Mouse (Mus musculus): ENCODE measurements around the gene Tatdn3.

Gene Tatdn3

DNA sequence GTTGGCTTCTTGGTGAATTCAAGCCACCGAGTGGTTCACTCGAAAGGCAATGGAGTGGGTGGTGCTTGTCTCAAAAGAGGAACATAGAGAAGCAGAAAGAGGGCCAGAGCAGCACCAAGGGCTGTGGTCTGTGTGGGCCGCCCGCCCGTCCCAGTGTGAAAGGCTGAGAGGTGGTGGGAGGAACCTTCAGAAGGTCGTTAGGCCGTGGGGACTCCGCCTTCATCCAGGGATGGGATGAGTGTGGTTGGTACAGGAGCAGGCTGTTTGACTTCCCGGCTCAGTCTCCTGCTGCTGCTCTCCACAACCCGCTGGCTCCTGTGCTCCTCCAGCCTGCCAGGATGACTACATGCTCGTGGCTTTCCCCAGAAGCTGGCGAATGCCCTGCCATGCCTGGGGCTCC, 22.9 kb upstream of the Tatdn3 start:
- in situ Hi-C loops (cut with MboI; ENCODE audit: low pct_unique_long_range_greater_than_20kb in 1 of 2, low sequenced_read_pairs in 2 of 2, unreplicated experiment in 1 of 2): loop anchor here in 1 of 2 experiments (25.0 kb wide), 1 partner anchor 202 kb away; no protein-coding TSS in a partner anchor

DNA sequence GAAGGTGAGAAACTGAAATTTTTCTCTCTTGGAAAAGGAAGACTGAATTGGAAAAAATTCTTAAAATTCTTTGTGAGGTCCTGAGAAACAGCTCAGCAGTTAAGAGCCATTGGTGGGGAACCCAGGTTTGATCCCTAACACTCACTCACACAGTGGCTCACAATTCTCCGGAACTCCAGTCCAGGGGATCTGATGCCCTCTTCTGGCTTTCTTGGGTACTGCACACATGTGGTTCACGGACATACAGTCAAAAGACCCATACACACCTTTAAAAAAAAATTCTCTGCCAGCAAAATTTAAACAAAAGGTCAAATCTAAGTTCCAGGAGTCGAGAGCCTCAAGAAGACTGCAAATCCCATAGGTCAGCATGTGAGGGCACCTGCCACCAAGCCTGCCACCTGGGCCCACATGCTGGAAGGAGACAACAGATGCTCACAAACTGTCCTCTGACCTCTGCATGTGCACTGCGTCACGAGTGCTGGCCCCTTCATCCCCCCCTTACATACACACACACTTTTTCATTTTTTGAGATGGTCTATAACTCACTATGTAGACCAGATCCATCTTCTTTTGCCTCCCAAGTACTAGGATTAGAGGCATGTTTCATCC, 22.3 kb upstream of the Tatdn3 start:
- in situ Hi-C loops (cut with MboI; ENCODE audit: low pct_unique_long_range_greater_than_20kb in 1 of 2, low sequenced_read_pairs in 2 of 2, unreplicated experiment in 1 of 2): loop anchor here in 1 of 2 experiments (25.0 kb wide), 1 partner anchor 202 kb away; no protein-coding TSS in a partner anchor

DNA sequence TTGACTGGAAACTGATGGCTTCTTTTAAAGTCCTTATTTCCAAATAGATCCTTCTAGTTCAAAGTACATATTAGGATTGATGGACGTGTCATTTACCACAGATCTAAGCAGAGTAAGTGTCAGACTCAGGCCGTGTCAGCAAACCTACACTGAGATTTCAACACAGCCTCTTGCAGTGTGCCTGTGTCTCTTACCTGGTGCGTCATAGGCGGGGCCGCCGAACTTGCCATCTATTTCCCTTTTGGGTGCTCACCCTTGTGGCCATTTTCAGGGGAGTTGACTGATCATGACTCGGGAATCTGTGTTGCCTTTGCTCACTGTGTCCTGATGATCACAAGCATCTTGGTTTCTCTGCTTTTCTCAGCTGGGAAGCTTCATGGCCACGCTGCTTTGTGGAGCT, 20.5 kb upstream of the Tatdn3 start:
- in situ Hi-C loops (cut with MboI; ENCODE audit: low pct_unique_long_range_greater_than_20kb in 1 of 2, low sequenced_read_pairs in 2 of 2, unreplicated experiment in 1 of 2): loop anchor here in 1 of 2 experiments (25.0 kb wide), 1 partner anchor 204 kb away; no protein-coding TSS in a partner anchor

DNA sequence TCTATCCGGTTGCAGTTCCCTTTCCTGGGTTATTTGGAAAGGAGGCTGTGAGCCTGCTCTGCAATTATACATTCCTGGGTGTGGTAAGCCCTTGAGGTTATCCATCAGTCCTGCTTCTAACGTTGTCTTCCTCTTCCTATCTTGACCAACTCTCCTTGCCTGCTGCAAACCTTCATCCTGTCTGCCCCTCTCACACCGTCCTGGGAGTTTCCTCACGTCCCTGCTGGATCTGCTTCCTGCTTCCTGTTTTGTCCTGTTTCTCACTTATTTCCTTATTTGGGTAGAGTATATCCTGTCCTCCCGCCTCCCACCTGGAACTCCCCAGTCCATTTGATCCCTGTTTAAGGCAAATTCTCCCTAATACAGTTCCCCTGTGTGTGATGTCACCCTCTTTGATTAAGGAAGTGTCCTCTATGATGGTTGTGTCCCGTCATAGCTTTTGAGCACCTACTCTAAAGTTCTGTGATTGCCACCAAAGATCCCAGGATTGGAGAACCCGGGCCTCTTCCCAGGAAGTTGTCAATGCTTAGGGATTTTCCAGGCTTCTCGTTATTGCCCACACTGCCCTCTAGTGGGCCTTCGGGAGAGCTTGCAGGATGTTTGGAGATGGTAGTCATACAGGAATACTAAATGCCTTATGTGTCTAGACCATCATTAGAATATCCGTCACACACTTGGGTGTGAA, 12.6 kb upstream of the Tatdn3 start:
- in situ Hi-C loops (cut with MboI; ENCODE audit: low pct_unique_long_range_greater_than_20kb in 1 of 2, low sequenced_read_pairs in 2 of 2, unreplicated experiment in 1 of 2): loop anchor here in 1 of 2 experiments (25.0 kb wide), 1 partner anchor 212 kb away; no protein-coding TSS in a partner anchor

DNA sequence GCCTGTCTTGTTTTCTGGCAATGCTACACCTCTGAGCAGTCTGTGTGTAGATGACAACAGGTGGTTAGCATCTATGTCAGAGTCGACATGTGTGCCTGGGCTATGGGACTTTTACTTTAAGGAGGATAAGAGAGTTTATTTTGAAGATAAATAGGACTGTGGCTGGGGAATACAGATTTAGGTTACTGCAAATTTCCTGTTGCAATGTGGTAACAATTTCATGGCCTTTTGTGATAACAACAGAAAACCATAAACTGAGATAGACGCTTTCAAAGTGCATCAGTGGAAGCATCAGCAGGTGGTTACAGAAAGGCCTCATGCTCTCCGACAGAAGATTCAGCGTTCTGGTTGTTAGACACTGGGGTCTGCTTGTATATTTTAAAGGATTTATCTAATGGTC, 10.8 kb upstream of the Tatdn3 start:
- in situ Hi-C loops (cut with MboI; ENCODE audit: low pct_unique_long_range_greater_than_20kb in 1 of 2, low sequenced_read_pairs in 2 of 2, unreplicated experiment in 1 of 2): no loop called here

DNA sequence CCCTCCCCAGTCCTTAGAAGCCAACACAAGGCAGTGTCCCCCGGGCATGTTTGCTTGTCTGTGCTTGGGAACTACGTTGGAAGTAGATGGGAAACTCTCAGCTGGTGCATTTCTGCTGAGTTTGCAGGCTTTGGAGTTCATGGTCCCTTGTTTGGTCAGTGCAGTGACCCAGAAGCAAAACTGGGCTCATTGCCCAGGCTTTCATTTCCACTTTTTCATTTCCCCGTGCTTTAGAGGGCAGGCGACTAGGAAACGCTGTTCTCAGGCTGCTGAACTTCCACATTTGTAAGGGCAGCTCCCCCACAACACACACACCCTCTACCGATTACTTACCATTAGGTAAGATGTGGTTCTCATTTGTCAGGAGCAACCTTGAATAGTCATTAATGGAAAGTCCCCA, 10.3 kb upstream of the Tatdn3 start:
- in situ Hi-C loops (cut with MboI; ENCODE audit: low pct_unique_long_range_greater_than_20kb in 1 of 2, low sequenced_read_pairs in 2 of 2, unreplicated experiment in 1 of 2): no loop called here

DNA sequence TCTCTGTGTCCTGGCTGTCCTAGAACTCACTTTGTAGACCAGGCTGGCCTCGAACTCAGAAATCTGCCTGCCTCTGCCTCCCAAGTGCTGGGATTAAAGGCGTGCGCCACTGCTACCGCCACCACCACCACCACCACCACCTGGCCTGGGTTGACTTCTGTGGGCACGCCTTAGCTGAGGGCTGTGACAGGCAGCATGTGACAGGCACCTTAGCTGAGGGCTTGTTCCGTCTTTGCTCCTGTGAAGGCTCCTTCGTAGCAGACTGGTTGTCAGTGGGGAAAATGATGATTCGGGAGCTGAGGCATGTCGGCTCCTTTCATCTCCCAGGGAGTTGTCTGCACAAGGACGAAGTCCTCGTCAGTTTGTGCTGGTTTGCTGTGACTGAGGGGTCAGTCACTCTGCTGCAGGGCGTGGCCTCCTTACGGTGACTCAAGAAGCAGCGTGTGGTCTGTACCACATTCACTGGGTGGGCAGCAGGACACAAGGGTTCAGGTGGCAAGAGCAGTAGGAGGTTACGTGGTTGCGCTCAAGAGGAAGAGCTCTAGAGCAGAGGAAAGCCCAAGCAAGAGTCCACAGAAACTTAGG, 9.7 kb upstream of the Tatdn3 start:
- in situ Hi-C loops (cut with MboI; ENCODE audit: low pct_unique_long_range_greater_than_20kb in 1 of 2, low sequenced_read_pairs in 2 of 2, unreplicated experiment in 1 of 2): no loop called here

DNA sequence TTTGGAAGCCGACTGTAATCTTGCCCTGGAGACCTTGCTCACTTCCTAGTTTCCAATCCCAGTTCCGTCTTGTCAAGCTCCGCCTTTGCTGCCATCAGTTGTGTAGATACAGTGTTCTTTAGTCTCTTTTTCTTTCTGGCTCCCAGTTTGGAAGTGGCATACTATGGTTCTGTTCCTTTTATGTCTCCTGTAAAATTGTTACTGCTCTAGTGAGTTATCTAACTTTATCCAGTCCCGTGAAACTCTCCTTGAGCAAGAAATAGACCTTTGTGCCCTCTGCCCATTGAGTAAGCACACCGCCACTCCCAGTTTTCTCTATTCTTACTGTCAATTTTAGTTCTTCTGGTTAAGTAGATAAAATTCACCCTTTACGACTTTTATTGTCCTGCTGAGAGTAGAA, 8.9 kb upstream of the Tatdn3 start:
- in situ Hi-C loops (cut with MboI; ENCODE audit: low pct_unique_long_range_greater_than_20kb in 1 of 2, low sequenced_read_pairs in 2 of 2, unreplicated experiment in 1 of 2): no loop called here

DNA sequence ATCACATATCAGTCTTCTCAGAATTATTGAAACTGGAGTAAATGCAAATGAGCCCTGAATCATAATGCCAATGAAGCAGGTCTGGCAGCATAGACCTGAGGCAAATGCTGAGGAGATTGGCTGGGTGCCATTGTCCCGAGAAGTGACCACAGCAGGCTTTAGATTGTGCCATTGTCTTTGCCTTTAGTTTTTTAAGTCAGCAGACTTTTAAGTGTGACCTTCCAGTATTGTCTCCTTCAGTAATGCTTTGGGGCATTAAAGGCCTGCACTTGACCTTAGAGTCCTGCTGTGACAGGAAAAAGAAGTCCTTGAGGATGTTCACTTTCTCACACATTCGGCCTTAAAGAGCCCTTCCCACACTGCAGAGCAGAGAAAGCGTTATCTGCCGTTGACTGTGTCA, 7.5 kb upstream of the Tatdn3 start:
- in situ Hi-C loops (cut with MboI; ENCODE audit: low pct_unique_long_range_greater_than_20kb in 1 of 2, low sequenced_read_pairs in 2 of 2, unreplicated experiment in 1 of 2): no loop called here

DNA sequence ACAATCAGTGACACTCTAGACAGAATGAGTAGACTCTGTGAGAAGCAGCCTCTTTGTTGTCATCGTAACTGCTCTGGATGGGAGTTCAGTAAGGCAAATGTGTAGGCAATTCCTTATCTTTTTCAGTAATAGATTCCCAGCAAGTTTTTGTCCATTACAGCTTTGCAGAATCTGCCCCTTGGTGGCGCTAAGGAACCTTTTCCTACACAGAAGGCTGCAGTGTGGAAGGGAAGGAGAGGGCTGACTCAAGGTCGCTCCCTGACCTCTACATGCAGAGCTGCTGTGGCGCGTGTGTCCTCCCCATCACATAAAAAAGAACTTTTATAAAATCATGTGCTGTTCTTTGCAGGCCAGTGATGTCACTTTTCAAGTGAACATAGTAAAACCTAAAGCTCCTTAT, 5.6 kb upstream of the Tatdn3 start:
- in situ Hi-C loops (cut with MboI; ENCODE audit: low pct_unique_long_range_greater_than_20kb in 1 of 2, low sequenced_read_pairs in 2 of 2, unreplicated experiment in 1 of 2): no loop called here

DNA sequence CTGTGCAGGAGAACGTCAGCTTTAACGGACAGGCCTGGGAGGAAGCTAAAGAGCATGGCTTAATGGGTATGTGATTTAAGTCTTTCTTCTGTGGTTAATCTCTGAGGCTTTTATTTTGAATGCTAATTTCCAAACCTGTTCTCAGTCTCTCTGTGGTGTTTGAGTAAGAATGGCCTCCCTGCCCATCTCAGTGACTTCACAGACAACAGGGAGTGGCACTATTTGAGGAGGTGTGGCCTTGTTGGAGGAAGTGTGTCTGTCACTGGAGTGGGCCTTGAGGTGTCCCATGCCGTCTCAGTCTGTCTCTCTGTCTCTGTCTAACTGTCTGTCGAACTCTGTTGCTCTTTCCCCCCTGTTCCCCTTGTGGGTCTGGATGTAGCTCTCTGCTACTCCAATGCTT, 2.5 kb upstream of the Tatdn3 start:
- in situ Hi-C loops (cut with MboI; ENCODE audit: low pct_unique_long_range_greater_than_20kb in 1 of 2, low sequenced_read_pairs in 2 of 2, unreplicated experiment in 1 of 2): no loop called here

DNA sequence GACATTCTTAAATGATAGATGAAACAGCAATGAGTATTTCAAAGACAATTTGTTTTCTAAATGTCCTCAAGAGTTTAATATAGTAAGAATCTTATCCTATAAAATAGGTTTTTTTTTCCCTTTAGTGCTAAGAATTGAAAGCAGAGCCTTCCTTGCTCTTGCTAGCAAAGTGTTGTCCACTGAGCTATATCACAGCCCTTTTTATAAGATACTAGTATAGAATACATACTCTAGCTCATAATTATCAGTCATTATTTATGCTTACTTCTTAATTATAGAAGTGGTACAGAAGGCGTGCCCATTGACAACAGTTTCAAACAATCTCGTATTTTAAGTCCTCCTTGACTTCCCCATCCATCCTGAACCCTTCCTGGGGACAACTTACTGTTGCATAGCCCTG, 1.8 kb upstream of the Tatdn3 start:
- in situ Hi-C loops (cut with MboI; ENCODE audit: low pct_unique_long_range_greater_than_20kb in 1 of 2, low sequenced_read_pairs in 2 of 2, unreplicated experiment in 1 of 2): no loop called here

DNA sequence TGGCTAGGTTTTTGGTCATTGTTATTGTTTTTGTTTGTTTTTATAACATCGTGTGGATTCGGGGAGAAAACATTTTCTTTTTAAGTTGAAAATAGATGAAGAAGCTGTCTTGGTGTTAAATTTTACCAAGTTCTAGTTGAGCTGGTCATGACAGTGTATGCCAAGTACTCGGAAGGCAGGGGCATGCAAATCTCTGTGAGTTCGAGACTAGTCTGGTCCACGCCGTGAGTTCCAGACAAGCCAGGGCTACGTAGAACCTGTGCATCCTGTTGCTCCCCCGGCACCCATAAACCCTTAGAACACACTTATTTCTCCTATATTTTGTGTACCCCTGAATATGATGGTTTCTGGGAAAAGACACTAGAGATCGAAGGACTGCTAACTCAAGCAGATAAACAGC, 968 bp upstream of the Tatdn3 start:
- in situ Hi-C loops (cut with MboI; ENCODE audit: low pct_unique_long_range_greater_than_20kb in 1 of 2, low sequenced_read_pairs in 2 of 2, unreplicated experiment in 1 of 2): no loop called here

DNA sequence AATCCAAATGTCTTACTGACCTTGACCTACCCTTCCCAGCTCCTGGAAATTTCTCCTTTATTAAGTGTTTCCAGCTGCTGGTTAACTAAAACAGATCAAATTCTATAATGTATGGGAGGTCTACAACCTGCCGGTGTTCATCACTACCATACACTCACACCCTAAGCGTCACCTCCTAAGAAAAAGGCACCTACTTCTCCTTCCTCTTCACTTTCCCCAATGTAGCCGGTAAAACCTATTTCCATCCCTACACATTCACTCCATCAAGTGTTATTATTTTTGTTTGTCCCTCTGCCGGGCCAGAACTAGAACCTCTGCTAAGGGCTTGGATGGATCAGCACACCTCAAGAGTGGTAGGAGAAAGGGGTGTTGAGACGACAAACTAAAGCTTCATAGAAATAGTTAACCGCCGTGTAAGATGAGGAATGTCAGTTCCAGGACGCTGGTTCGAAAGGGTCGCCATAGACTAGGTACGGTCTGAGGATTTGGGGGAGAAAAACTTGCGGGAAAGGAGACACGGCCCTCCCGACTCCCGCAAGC, 421 bp downstream of the Tatdn3 start:
- in situ Hi-C loops (cut with MboI; ENCODE audit: low pct_unique_long_range_greater_than_20kb in 1 of 2, low sequenced_read_pairs in 2 of 2, unreplicated experiment in 1 of 2): no loop called here

DNA sequence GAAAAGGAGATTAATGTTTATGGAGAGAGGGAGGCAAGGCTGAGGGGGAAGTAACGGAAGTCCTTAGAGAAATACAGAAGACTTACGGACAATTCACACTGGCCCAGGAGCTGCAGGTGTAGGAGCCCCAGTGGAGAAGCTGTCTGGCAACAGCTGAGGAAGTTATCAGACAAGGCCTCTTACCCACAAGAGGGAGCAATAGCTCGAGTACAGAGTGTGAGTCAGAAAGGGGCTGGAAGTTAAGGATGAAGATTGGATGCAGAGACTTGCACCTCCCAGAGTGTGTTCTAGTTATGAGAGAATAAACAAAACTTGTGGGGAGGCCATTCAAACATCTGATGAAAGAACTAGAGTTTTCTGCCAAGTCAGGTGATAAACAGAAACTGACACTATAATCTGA, 5.3 kb downstream of the Tatdn3 start:
- in situ Hi-C loops (cut with MboI; ENCODE audit: low pct_unique_long_range_greater_than_20kb in 1 of 2, low sequenced_read_pairs in 2 of 2, unreplicated experiment in 1 of 2): no loop called here

DNA sequence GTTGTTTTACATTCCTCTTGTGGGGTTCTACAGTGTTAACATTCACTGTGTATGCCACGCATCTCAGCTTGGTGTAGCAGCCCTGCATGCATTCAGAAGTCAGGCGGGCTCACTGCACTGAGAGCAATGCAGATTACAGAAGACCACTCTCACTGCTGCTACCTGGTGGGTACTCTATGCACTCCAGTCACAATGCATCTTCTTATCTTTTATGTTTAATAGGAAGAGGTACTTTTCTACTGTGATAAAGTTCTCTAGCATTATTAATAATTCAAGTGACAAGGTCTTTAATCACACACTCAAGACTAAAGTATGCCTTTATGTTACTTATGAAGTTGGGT, 7.2 kb downstream of the Tatdn3 start:
- in situ Hi-C loops (cut with MboI; ENCODE audit: low pct_unique_long_range_greater_than_20kb in 1 of 2, low sequenced_read_pairs in 2 of 2, unreplicated experiment in 1 of 2): no loop called here

DNA sequence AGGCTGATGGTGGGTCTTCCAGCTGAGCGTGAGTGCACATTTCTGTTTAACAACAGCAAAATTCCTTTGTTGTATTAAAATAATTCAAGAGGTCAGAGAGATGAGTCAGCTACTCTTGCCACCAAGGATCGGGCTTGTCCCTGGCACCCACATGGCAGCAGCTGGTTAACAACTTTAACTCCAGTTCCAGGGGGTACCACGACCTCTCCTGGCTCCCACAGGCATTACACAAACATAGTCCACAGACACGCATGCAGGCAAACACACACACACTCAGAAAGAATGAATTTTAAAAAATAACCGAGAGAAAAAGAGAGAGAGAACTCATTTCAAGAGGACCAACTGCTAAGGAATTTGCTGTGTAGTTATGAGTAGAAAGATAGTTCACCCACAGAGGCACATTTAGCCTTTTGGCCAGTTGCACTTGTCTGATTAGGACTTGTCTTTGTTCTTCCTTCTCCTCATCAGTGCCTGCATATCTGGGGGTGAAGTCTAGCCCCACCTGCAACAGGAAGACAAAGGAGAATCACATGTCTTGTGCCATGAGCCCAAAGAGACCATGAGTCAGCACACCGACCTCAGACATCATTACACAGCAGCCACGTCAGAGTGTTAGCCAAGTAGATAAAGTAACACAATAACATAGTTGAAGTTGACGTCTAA, 7.7 kb downstream of the Tatdn3 start:
- in situ Hi-C loops (cut with MboI; ENCODE audit: low pct_unique_long_range_greater_than_20kb in 1 of 2, low sequenced_read_pairs in 2 of 2, unreplicated experiment in 1 of 2): no loop called here

DNA sequence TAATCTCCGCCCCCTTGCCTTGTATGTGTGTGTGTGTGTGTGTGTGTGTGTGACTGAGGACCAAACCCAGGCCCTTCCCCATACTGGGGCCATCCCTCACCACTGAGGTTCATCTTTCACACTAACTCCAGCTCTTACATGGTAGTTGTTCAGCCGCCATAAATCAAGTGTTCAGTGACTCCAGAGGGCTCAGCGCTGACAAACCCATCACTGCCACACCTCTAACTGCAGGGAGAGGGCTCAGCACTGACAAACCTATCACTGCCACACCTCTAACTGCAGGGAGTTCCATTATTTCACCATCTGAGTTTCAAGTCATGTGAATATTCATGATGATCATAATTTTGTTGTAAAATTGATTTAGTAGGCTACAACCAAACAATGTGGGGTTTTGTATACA, 9.2 kb downstream of the Tatdn3 start:
- in situ Hi-C loops (cut with MboI; ENCODE audit: low pct_unique_long_range_greater_than_20kb in 1 of 2, low sequenced_read_pairs in 2 of 2, unreplicated experiment in 1 of 2): no loop called here

DNA sequence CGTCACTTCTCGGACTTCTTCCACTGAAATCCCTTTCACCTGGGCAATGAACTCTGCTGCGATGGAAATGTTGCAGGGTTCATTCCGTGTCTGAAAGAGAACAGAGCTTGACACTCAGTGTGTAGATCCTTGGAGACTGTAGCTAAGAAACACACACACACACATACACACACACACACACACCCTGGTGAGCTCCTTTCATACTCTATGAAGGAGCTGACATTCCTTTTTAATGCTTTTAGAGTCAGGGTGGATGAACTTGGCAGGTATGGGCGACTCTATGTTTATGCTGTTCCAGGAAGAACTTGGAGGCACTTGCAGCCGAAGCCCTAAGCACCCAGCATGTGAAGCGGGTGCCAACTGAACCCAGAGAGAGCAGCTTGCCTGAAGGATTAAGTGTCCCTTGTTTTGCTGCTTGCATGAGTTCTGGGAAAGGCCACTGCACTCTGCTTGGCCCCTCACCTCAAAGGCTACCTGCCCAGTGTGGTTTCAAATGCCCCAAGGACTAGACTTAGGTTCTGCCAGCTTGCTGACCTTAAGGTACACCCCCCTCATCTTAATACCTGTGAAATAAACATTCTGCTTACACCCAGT, 16.4 kb downstream of the Tatdn3 start:
- in situ Hi-C loops (cut with MboI; ENCODE audit: low pct_unique_long_range_greater_than_20kb in 1 of 2, low sequenced_read_pairs in 2 of 2, unreplicated experiment in 1 of 2): no loop called here

All from mouse embryonic stem cell (cell line).